Mouse (Mus musculus): ENCODE measurements at regions not wholly inside any gene's neighbourhood (a gene's known extent, or its start where the extent isn't known, plus 50 kb on each side); places are given as distances from the start of the nearest gene placed in this dataset.
"Not testable (repeated sequence)": the region's sequence is repeated elsewhere in the genome, so short reads cannot be mapped to it uniquely, and the experiment has no call there.

DNA sequence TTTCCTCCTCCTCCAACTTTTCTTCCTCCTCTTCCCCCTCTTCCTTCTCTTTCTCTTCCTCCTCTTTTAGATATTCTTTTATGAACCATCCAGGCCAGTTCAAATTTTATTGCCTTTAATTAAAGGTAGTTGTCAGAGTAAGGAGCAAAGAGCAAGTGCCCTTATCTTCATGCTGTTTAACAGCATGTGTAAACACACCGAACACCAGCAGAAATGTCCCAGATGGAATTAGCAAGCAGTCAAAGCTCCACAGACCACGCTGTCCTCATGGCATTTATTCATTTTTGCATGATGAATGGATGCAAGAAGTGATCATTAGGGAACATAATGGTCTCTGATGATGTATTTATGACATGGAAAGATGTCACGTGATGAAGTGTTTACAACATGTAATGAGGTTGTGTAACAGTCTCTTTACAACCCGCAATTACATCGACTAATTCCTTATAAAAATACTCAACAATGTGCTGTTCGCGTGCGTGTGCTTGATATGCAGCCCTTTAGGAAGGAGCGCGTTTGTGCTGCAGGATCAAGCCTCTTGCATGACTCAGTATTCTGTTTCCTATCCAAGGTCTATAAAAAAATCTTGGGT lies 187.0 kb downstream of the Bmp2 start:
- DNase-seq (ENCODE audit: low spot score in 2 of 2) = no peak

DNA sequence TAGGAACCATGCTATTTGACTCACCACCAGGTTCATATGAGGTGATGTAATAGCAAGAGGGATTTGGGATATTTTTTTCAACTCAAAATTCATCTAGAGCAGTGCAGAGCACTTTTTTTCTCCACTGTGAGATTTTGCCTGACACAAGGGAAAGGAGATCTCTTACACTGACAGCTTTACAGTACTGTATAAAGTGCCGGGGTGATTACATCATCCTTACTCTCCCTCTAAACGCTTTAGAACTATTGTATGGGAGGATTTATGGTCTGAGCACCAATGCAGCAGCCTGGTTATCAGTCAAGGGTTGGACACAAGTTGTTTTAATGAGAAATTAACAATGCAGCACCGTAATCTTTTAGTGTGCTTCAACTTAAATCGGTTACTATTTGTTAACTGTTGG lies 196.5 kb downstream of the Bmp2 start:
- DNase-seq (ENCODE audit: low spot score in 2 of 2) = no peak

DNA sequence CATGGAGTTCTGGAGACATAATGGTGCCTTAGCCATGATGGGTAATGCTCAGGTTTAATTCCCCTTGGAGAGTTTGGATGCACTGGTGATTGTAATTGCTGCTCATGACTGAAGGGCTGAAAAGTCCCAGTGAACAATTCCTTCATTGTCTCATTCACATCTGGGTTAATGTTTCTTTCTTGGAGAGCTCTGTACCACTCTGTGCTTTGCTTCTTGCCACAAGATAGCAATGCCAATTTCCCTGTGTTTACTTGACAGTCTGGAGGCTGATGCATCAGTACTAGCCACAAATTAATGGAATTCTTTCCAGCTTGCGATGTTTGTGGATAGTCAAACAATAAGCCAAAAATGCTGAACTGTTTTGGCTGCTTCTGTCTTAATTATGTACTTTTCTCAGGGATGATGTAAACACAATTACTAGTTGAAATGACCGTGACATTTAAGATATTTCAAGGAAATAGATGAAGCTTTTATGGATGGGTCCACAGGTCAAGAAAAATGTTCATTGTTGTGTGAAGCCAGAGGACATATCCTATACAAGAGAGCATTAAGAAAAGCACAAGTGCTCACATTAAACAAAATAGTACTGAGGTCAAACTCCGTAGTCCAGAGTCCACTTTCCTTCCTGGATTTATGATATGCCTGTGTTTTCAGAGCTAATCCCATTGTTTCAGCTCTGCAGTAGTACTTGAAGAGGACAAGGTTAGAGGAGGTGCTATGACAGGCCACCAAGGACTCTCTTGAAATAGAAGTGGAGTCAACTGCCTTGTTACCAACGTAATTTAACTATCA lies 198.1 kb downstream of the Bmp2 start:
- no peak for DNase-seq (ENCODE audit: low spot score in 2 of 2)

- no peak for DNase-seq (ENCODE audit: low spot score in 2 of 2)
Observed at GRCm38 (mm10) chr2:133754088-133754487, 202.1 kb downstream of the Bmp2 start.

DNA sequence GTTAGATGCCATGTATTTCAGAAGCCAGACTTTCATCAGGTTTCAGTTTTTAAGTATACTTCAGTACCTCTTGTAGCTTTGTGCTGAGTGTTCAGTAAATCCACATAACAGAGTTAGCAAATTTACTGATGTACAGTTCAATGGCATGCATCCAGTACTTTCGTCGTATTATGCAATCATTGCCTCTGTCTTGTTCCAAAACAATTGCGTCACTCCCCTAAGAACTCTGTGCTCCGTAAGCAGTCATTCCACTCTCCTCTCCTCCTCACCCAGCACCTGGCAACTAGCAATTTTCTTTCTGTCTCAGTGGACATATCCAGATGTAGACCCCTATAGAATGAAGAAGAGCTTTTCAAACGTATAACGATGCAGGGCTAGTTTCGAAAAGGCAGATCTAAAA lies 209.5 kb downstream of the Bmp2 start:
- no peak for DNase-seq (ENCODE audit: low spot score in 2 of 2)

GRCm38 (mm10) chr2:133768546-133768945 lies 216.6 kb downstream of the Bmp2 start:
- no peak for DNase-seq (ENCODE audit: low spot score in 2 of 2)

DNA sequence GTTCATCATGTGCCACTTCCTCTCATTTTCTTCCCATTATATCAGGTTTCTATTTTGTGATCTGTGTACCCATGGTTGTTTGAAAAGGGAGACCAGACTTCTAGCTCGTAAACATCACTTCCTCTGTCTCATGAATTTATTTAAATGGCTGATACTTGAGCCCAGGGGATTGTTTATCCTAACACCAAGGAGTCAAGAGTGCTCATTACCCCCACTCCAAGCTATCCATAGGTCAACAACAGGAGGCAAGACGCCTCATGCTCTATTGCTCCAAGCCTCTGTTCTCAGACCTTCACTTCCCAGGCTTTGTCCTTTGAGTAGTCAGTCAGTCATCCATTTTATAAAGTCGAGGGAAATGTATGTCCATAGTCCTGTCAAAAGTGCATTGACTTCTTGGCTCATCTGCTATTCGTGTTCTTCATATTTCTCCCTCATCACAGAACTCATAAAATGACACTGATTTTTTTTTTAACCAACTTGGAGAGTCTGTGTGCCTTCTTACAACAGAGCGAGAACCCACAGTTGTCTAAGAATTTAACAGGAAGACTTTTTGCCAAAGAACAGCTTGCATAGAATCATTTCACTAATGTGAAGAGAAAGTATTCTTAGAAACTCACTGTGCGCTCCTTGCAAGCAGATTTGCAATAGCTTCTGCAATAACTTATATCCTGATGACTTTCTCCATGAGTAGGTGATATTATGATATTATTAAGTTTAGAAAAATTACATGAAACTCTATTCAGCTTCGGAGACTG lies 231.8 kb downstream of the Bmp2 start:
- no peak for DNase-seq (ENCODE audit: low spot score in 2 of 2)

- no peak for DNase-seq (ENCODE audit: low spot score in 2 of 2)
Observed at GRCm38 (mm10) chr2:133791031-133791430, 239.1 kb downstream of the Bmp2 start.

- peak in 1 of 2 experiments; percentile 22 for DNase-seq (ENCODE audit: low spot score in 2 of 2)
Observed at GRCm38 (mm10) chr2:133793293-133793692, 241.3 kb downstream of the Bmp2 start.

DNA sequence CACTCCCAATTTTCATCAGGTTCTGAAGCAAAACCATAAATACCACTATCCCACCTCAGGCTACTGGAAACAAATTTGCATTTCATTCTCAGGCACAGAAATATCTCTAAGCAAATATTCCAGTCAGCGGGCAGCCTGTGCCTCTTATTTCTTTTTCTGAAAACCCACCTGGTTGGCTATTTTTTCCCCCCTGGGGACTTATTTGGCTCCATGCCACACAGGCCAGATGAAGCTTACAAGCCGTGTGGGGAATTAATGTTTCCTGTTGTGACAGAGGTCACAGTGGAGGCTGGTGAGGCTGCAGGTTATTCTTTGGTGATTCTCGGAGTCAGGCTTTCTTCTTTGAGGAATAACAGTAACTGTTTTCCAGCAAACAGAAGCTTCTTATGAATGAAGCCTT lies 250.7 kb downstream of the Bmp2 start:
- no peak for DNase-seq (ENCODE audit: low spot score in 2 of 2)

- no peak for DNase-seq (ENCODE audit: low spot score in 2 of 2)
Observed at GRCm38 (mm10) chr2:133821418-133821817, 269.5 kb downstream of the Bmp2 start.

- DNase-seq (ENCODE audit: low spot score in 2 of 2) = no peak
Observed at GRCm38 (mm10) chr2:133829406-133829805, 277.4 kb downstream of the Bmp2 start.

DNA sequence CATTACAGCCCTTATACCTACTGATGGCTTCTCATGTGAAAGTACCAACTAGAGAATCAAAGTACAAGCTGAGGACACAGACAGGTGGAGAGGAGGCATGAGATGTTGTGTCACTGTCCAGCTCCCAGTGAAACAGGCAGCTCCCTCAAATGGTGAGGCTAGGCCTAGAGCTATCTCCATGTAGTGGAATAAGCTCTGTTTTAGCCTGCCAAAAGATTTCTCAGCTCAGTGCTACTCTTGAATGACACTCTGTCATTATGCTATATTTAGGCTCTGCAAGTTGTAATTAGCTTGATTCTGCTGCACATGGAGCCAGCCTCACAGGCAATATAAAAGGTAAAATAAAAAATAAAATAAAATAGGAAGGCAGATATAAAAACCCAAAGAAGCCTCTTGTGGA lies 298.5 kb downstream of the Bmp2 start:
- DNase-seq (ENCODE audit: low spot score in 2 of 2) = no peak

- DNase-seq (ENCODE audit: low spot score in 2 of 2) = not testable (repeated sequence)
Observed at GRCm38 (mm10) chr2:133874982-133875381, 323.0 kb downstream of the Bmp2 start.

- no peak for DNase-seq (ENCODE audit: low spot score in 2 of 2)
Observed at GRCm38 (mm10) chr2:133883682-133884081, 331.7 kb downstream of the Bmp2 start.

DNA sequence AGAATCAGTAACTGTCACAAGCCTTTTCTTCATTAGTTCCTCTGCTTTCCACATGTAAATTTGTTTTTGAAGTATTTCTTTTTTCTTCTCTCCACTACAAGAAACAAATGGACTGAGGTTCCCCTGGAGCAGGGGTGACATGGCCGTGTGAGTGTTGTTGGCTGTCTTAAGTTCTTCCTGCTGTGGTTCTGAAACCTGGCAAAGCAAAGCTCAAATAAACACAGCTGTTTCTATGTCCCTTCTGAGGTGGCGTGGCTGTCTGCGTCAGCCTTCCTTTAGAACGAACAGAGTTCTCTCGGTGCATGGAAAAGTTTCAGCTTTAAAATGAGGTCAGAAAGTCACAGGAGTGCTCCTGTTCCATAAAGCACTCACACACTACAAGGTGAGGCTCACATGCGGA lies 354.3 kb downstream of the Bmp2 start:
- no peak for DNase-seq (ENCODE audit: low spot score in 2 of 2)

All from right cerebral cortex, postnatal 10 days (tissue).